Comparison of ENCODE assay signal across 9 mouse cellular contexts in genomic region chr5:137072079-137072960, GRCm38 (mm10). TPM values are rescaled to one million over a fixed set of nuclear protein-coding genes. Genes with fewer than 3 reads are reported as not detected.
DNase-seq lines count a peak whose midpoint lies in the region; ATAC-seq lines count a peak whose summit lies in the region.
"Had no signal": no experiment of that assay in that cellular context is flagged by ENCODE, and none has a peak within 500 bp of the region (broad histone marks: within the 10 kb centered on the region; RNA-seq: fewer than 3 reads in every experiment).

Serpine1 (minus strand) TSS chr5:137072268.

- peak; percentile 92 for ATAC-seq in embryonic facial prominence, embryonic 15.5 days (ENCODE audit: insufficient number of reproducible peaks, low FRiP score, low TSS enrichment, low read depth)
- ATAC-seq in liver, embryonic 11.5 days (replicated peaks; ENCODE audit: low FRiP score): peak; percentile 78
- ATAC-seq in neural tube, embryonic 11.5 days (ENCODE audit: insufficient read depth, low FRiP score, low TSS enrichment): no peak

- WGBS in embryonic facial prominence, embryonic 15.5 days: 12% methylated on average over 23 of the region's 23 CpGs
- 20% methylated on average over 23 of the region's 23 CpGs for WGBS in heart, embryonic 10.5 days
- WGBS in liver, embryonic 11.5 days: 25% methylated on average over 23 of the region's 23 CpGs
- WGBS in neural tube, embryonic 11.5 days: 27% methylated on average over 23 of the region's 23 CpGs

- no peaks in the 10 kb centered on the region for H3K36me3 ChIP-seq in embryonic facial prominence, embryonic 15.5 days
- 0 out of 2 replicates have a peak, but pooled peaks cover 2% of the 10 kb centered on the region for H3K36me3 ChIP-seq in heart, embryonic 10.5 days
- no peaks in the 10 kb centered on the region for H3K36me3 ChIP-seq in liver, embryonic 11.5 days (ENCODE audit: control insufficient read depth, insufficient read depth, low read length)
- H3K36me3 ChIP-seq in neural tube, embryonic 11.5 days (ENCODE audit: control insufficient read depth, insufficient read depth, low read length): no peaks in the 10 kb centered on the region

- H3K9ac ChIP-seq in embryonic facial prominence, embryonic 15.5 days: no peak within 1 kb of the TSS
- H3K9ac ChIP-seq in liver, embryonic 11.5 days (ENCODE audit: low read depth, low read length): no peak within 1 kb of the TSS
- no peak within 1 kb of the TSS; the same call in 1 of the 2 replicates for H3K9ac ChIP-seq in neural tube, embryonic 11.5 days (ENCODE audit: low read length)

- H3K9me3 ChIP-seq in embryonic facial prominence, embryonic 15.5 days (replicated peaks): no peaks in the 10 kb centered on the region
- H3K9me3 ChIP-seq in heart, embryonic 10.5 days: no peaks in the 10 kb centered on the region
- no peaks in the 10 kb centered on the region for H3K9me3 ChIP-seq in liver, embryonic 11.5 days (ENCODE audit: control insufficient read depth, low read length)
- no peaks in the 10 kb centered on the region for H3K9me3 ChIP-seq in neural tube, embryonic 11.5 days (ENCODE audit: control insufficient read depth, low read length)

- peaks cover 22% of the 10 kb centered on the region for H3K4me1 ChIP-seq in embryonic facial prominence, embryonic 15.5 days
- peaks cover 45% of the 10 kb centered on the region for H3K4me1 ChIP-seq in heart, embryonic 10.5 days
- H3K4me1 ChIP-seq in liver, embryonic 11.5 days (replicated peaks; ENCODE audit: control insufficient read depth, insufficient read depth, low read length): peaks cover 23% of the 10 kb centered on the region
- H3K4me1 ChIP-seq in neural tube, embryonic 11.5 days (ENCODE audit: control insufficient read depth, insufficient read depth, low read length): no peaks in the 10 kb centered on the region

- peak within 1 kb of the TSS; percentile 88 for H3K27ac ChIP-seq in embryonic facial prominence, embryonic 15.5 days (replicated peaks)
- peak within 1 kb of the TSS; percentile 80 for H3K27ac ChIP-seq in heart, embryonic 10.5 days
- no peak within 1 kb of the TSS for H3K27ac ChIP-seq in liver, embryonic 11.5 days (ENCODE audit: low read depth, low read length)
- no peak within 1 kb of the TSS for H3K27ac ChIP-seq in neural tube, embryonic 11.5 days (ENCODE audit: low read depth, low read length)

- H3K27me3 ChIP-seq in embryonic facial prominence, embryonic 15.5 days: no peaks in the 10 kb centered on the region
- H3K27me3 ChIP-seq in heart, embryonic 10.5 days (ENCODE audit: insufficient read depth, poor library complexity, severe bottlenecking): no peaks in the 10 kb centered on the region
- H3K27me3 ChIP-seq in liver, embryonic 11.5 days (replicated peaks; ENCODE audit: control insufficient read depth, insufficient read depth, low read length): no peaks in the 10 kb centered on the region
- no peaks in the 10 kb centered on the region for H3K27me3 ChIP-seq in neural tube, embryonic 11.5 days (ENCODE audit: control insufficient read depth, insufficient read depth, low read length)

- peak within 1 kb of the TSS; percentile 50 for H3K4me2 ChIP-seq in embryonic facial prominence, embryonic 15.5 days (replicated peaks)
- peak within 1 kb of the TSS; percentile 55 for H3K4me2 ChIP-seq in liver, embryonic 11.5 days
- peak within 1 kb of the TSS; percentile 29; the same call in 1 of the 2 replicates for H3K4me2 ChIP-seq in neural tube, embryonic 11.5 days (ENCODE audit: low read depth)

- H3K4me3 ChIP-seq in embryonic facial prominence, embryonic 15.5 days (replicated peaks): peak within 1 kb of the TSS; percentile 29
- peak within 1 kb of the TSS; percentile 50 for H3K4me3 ChIP-seq in heart, embryonic 10.5 days
- H3K4me3 ChIP-seq in liver, embryonic 11.5 days (ENCODE audit: low read depth, low read length): peak within 1 kb of the TSS; percentile 29
- H3K4me3 ChIP-seq in neural tube, embryonic 11.5 days (ENCODE audit: low read depth, low read length): no peak within 1 kb of the TSS
- H3K4me3 ChIP-seq: erythroblast, embryonic 14.5 days had no signal

- peak; percentile 69 for DNase-seq in CD4-positive helper T cell, adult 2 months (ENCODE audit: low read depth, low spot score)
- peak; percentile 67 for DNase-seq in adrenal gland, postnatal 25 days
- DNase-seq in heart, embryonic 10.5 days (ENCODE audit: low spot score): peak; percentile 92
- DNase-seq in kidney, adult 8-10 months: peak; percentile 94 to 95
- DNase-seq in liver, embryonic 11.5 days (ENCODE audit: low spot score): peak; percentile 69
- DNase-seq in neural tube, embryonic 11.5 days (ENCODE audit: low spot score): peak; percentile 63
- peak; percentile 36 to 51 for DNase-seq in thymus, adult 18-20 months

RNA-seq across cellular contexts. Expression of gene Serpine1, which starts in this region (rescaled TPM):
- total RNA-seq in adrenal gland, postnatal 25 days (2021): 2.0 and 3.4 TPM in 2 replicates
- 0.38 and 0.51 TPM in 2 replicates for polyA plus RNA-seq in embryonic facial prominence, embryonic 15.5 days (2015; fragmentation: Nextera tagmentation; extraction: Ambion mirVana)
- 0.07 and 0.51 TPM in 2 replicates for polyA plus RNA-seq in heart, embryonic 10.5 days (2016; fragmentation: Nextera tagmentation; extraction: Ambion mirVana)
- 0.09 and 0.15 TPM in 2 replicates for polyA plus RNA-seq in liver, embryonic 11.5 days (2014; fragmentation: Nextera tagmentation; extraction: Ambion mirVana)
- polyA plus RNA-seq in neural tube, embryonic 11.5 days (2014; fragmentation: Nextera tagmentation; extraction: Ambion mirVana): not detected in 2 replicates
- polyA plus RNA-seq: erythroblast, embryonic 14.5 days had no signal

Comparison
In these comparisons a context has a peak if more than half of its experiments do, and no peak if none do; other contexts are left out.
1. Peak in ATAC-seq, H3K4me3 ChIP-seq, H3K27ac ChIP-seq and H3K4me2 ChIP-seq in embryonic facial prominence, embryonic 15.5 days; RNA of the gene not detected or under 1 TPM.
2. Peak in DNase-seq, H3K4me3 ChIP-seq and H3K27ac ChIP-seq in heart, embryonic 10.5 days; RNA of the gene not detected or under 1 TPM.
3. Peak in DNase-seq, ATAC-seq, H3K4me3 ChIP-seq and H3K4me2 ChIP-seq in liver, embryonic 11.5 days; RNA of the gene not detected or under 1 TPM.
4. Peak in DNase-seq and H3K4me2 ChIP-seq in neural tube, embryonic 11.5 days; RNA of the gene not detected or under 1 TPM.
5. DNase-seq: peak in every context shown above with its lines; median percentile 94 in kidney, adult 8-10 months; 92 in heart, embryonic 10.5 days; 69 in CD4-positive helper T cell, adult 2 months; 69 in liver, embryonic 11.5 days; 67 in adrenal gland, postnatal 25 days; 63 in neural tube, embryonic 11.5 days; 44 in thymus, adult 18-20 months.